ENCODE assay signal across 21 mouse cellular contexts in genomic region chr7:110699596-110699995, GRCm38 (mm10).
DNase-seq lines count a peak whose midpoint lies in the region; ATAC-seq and TF ChIP-seq lines count a peak whose summit lies in the region.
"Had no signal": no experiment of that assay in that cellular context is flagged by ENCODE, and none has a peak within 500 bp of the region (broad histone marks: within the 10 kb centered on the region; RNA-seq: fewer than 3 reads in every experiment).

No protein-coding gene starts in this region.

- POLR2A ChIA-PET in Patski (lab: Charles Lee) = no interaction called here

- H3K9ac ChIP-seq in midbrain, embryonic 11.5 days (ENCODE audit: low read length) = no peak overlapping the region
- H3K9ac ChIP-seq in midbrain, embryonic 14.5 days (replicated peaks; ENCODE audit: low read length) = no peak overlapping the region
- H3K9ac ChIP-seq in hindbrain, embryonic 12.5 days = no peak overlapping the region
- H3K9ac ChIP-seq: embryonic facial prominence, embryonic 12.5 days; forebrain, embryonic 13.5 days; forebrain, embryonic 15.5 days; forebrain, postnatal 0 days had no signal

- DNase-seq in gastrocnemius, adult 2 months = no peak
- no peak for DNase-seq in gastrocnemius, postnatal 25 days
- peak; percentile 51 for DNase-seq in midbrain, embryonic 11.5 days (ENCODE audit: low spot score, missing footprints)
- DNase-seq in midbrain, embryonic 14.5 days = no peak
- peak; percentile 77 for DNase-seq in Patski (ENCODE audit: low read depth, low spot score)
- DNase-seq in right cerebral cortex, postnatal 36 days (ENCODE audit: low spot score in 2 of 2) = no peak
- DNase-seq: adrenal gland, adult 2 months; adrenal gland, postnatal 10 days; adrenal gland, postnatal 25 days; B cell, adult 2 months; cerebellum, adult 11-12 months; cerebellum, adult 2 months; cerebellum, adult 9-10 months; cerebellum, postnatal 10 days; cerebellum, postnatal 25 days; forebrain, postnatal 0 days had no signal

- intact Hi-C loops in gastrocnemius, adult 2 months (cut with DNase I) = no loop called here

- no peak for TF ChIP-seq CTCF in gastrocnemius, adult 2 months (IDR thresholded peaks at IDR 0.05)
- no peak for TF ChIP-seq CTCF in Patski (IDR thresholded peaks at IDR 0.05)

- H3K36me3 ChIP-seq in midbrain, embryonic 11.5 days (ENCODE audit: control insufficient read depth, insufficient read depth, low read length) = no peaks in the 10 kb centered on the region
- no peaks in the 10 kb centered on the region for H3K36me3 ChIP-seq in midbrain, embryonic 14.5 days (ENCODE audit: control insufficient read depth, insufficient read depth, low read length)
- no peaks in the 10 kb centered on the region for H3K36me3 ChIP-seq in hindbrain, embryonic 12.5 days
- H3K36me3 ChIP-seq: embryonic facial prominence, embryonic 10.5 days; embryonic facial prominence, embryonic 12.5 days; forebrain, embryonic 15.5 days had no signal

- H3K9me3 ChIP-seq in midbrain, embryonic 11.5 days (ENCODE audit: control insufficient read depth, low read length) = no peaks in the 10 kb centered on the region
- H3K9me3 ChIP-seq in midbrain, embryonic 14.5 days (ENCODE audit: control insufficient read depth, low read length) = no peaks in the 10 kb centered on the region
- no peaks in the 10 kb centered on the region for H3K9me3 ChIP-seq in hindbrain, embryonic 12.5 days (replicated peaks)
- H3K9me3 ChIP-seq: embryonic facial prominence, embryonic 10.5 days; embryonic facial prominence, embryonic 12.5 days; forebrain, embryonic 13.5 days; forebrain, embryonic 15.5 days had no signal

- CTCF ChIA-PET in Patski (lab: Charles Lee) = no interaction called here

- no peak overlapping the region for H3K4me2 ChIP-seq in midbrain, embryonic 11.5 days
- H3K4me2 ChIP-seq in midbrain, embryonic 14.5 days (ENCODE audit: low read length) = no peak overlapping the region
- H3K4me2 ChIP-seq in hindbrain, embryonic 12.5 days (replicated peaks) = no peak overlapping the region
- H3K4me2 ChIP-seq: embryonic facial prominence, embryonic 12.5 days; forebrain, embryonic 13.5 days; forebrain, embryonic 15.5 days had no signal

- H3K27me3 ChIP-seq in midbrain, embryonic 11.5 days (ENCODE audit: control insufficient read depth, insufficient read depth, low read length) = no peaks in the 10 kb centered on the region
- no peaks in the 10 kb centered on the region for H3K27me3 ChIP-seq in midbrain, embryonic 14.5 days (ENCODE audit: control insufficient read depth, insufficient read depth, low read length)
- H3K27me3 ChIP-seq in Patski = no peaks in the 10 kb centered on the region
- peaks cover under 1% of the 10 kb centered on the region; the same call in 1 of the 2 replicates for H3K27me3 ChIP-seq in hindbrain, embryonic 12.5 days
- H3K27me3 ChIP-seq: embryonic facial prominence, embryonic 12.5 days; forebrain, embryonic 13.5 days; forebrain, embryonic 15.5 days had no signal

- in situ Hi-C loops in Patski (cut with MboI; ENCODE audit: low pct_unique_long_range_greater_than_20kb) = no loop called here

- WGBS in midbrain, embryonic 11.5 days = 90% methylated on average over 11 of the region's 11 CpGs
- WGBS in midbrain, embryonic 14.5 days = 84% methylated on average over 11 of the region's 11 CpGs
- 85% methylated on average over 11 of the region's 11 CpGs for WGBS in hindbrain, embryonic 12.5 days

- no peaks in the 10 kb centered on the region for H3K4me1 ChIP-seq in midbrain, embryonic 11.5 days (ENCODE audit: control insufficient read depth, insufficient read depth, low read length)
- H3K4me1 ChIP-seq in midbrain, embryonic 14.5 days (ENCODE audit: control insufficient read depth, insufficient read depth, low read length) = no peaks in the 10 kb centered on the region
- no peaks in the 10 kb centered on the region for H3K4me1 ChIP-seq in hindbrain, embryonic 12.5 days
- H3K4me1 ChIP-seq: embryonic facial prominence, embryonic 10.5 days; embryonic facial prominence, embryonic 12.5 days; forebrain, embryonic 13.5 days; forebrain, embryonic 15.5 days had no signal

- peak overlapping the region; percentile 73; the same call in 1 of the 2 replicates for H3K27ac ChIP-seq in gastrocnemius, adult 2 months
- no peak overlapping the region for H3K27ac ChIP-seq in midbrain, embryonic 11.5 days (ENCODE audit: low read depth, low read length)
- no peak overlapping the region for H3K27ac ChIP-seq in midbrain, embryonic 14.5 days (replicated peaks; ENCODE audit: low read depth, low read length)
- H3K27ac ChIP-seq in hindbrain, embryonic 12.5 days = no peak overlapping the region
- H3K27ac ChIP-seq: embryonic facial prominence, embryonic 10.5 days; embryonic facial prominence, embryonic 12.5 days; forebrain, embryonic 13.5 days; forebrain, embryonic 15.5 days had no signal

- ATAC-seq in midbrain, embryonic 11.5 days (ENCODE audit: low FRiP score) = no peak
- no peak for ATAC-seq in midbrain, embryonic 14.5 days (ENCODE audit: low FRiP score, low TSS enrichment)
- ATAC-seq in Patski = peak; percentile 44
- ATAC-seq in hindbrain, embryonic 12.5 days (ENCODE audit: low FRiP score) = no peak
- ATAC-seq: forebrain, embryonic 13.5 days; forebrain, embryonic 15.5 days; forebrain, postnatal 0 days had no signal

- H3K4me3 ChIP-seq in gastrocnemius, adult 2 months = no peak overlapping the region
- H3K4me3 ChIP-seq in midbrain, embryonic 11.5 days (ENCODE audit: low read depth, low read length) = no peak overlapping the region
- no peak overlapping the region for H3K4me3 ChIP-seq in midbrain, embryonic 14.5 days (replicated peaks; ENCODE audit: low read depth, low read length)
- no peak overlapping the region for H3K4me3 ChIP-seq in hindbrain, embryonic 12.5 days
- H3K4me3 ChIP-seq: embryonic facial prominence, embryonic 10.5 days; embryonic facial prominence, embryonic 12.5 days; forebrain, embryonic 13.5 days; forebrain, embryonic 15.5 days had no signal

Comparison
In these comparisons a context has a peak if more than half of its experiments do, and no peak if none do; other contexts are left out.
1. DNase-seq: peak in midbrain, embryonic 11.5 days (single experiment) and Patski (single experiment); none in gastrocnemius, adult 2 months (single experiment), gastrocnemius, postnatal 25 days (single experiment), midbrain, embryonic 14.5 days (single experiment) and right cerebral cortex, postnatal 36 days (0 of 2).